Mouse (Mus musculus) liver, adult 2 months (tissue): ENCODE results near the gene Ttc39b.

ENCODE experiments used
- CTCF ChIP-seq: fragments of 200-500 bp; IDR thresholded peaks from 2 replicates; pipeline ENCODE4 v1.5.1; 2011; ENCODE audit warnings: low read depth, low read length, control low read depth
- POLR2A ChIP-seq: fragments of 200-500 bp; IDR thresholded peaks from 2 replicates; pipeline ENCODE4 v1.6.1; 2011; ENCODE audit warnings: low read length, control low read depth; ENCODE audit not compliant: insufficient read depth; ENCODE audit errors: extremely low read depth

DNA sequence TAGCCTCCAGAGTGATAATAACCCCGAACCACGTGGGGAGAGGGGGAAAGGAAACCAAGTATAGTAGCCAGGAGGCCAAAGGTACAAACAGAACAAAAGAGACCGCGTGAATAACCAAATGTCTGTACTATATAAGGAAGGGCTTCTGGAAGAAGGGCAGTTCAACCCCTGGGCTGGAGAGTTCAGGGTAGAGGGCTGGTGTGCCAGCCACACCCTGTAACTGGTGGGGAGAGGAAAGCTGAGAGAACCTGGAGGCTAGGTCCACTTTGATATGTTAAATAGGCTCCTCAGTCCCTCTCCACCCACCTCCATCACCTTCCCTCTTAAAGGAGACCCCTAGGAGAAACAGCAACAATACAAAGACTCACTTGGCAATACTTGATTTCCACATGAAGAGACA, 5.6 kb upstream of the Ttc39b start:
- TF ChIP-seq CTCF = no peak
- TF ChIP-seq POLR2A = no peak
